Mouse (Mus musculus) lung, adult 2 months (tissue): Measurements from ENCODE around the gene Xrcc3. TPM values are rescaled to one million over a fixed set of nuclear protein-coding genes. Genes with fewer than 3 reads are reported as not detected.

Experiments used
- DNase-seq: peaks from one replicate; pipeline ENCODE4 v3.0.0; 2022
- H3K4me1 ChIP-seq: fragments of 200-500 bp; 2 replicates; pipeline ENCODE4 v1.6.1; 2011; ENCODE audit warnings: low read length; ENCODE audit not compliant: control insufficient read depth, insufficient read depth
- H3K4me3 ChIP-seq: fragments of 200-500 bp; replicated peaks from 2 replicates; pipeline ENCODE3; 2011; ENCODE audit warnings: low read depth, mild to moderate bottlenecking, control low read depth, low read length; ENCODE audit errors: extremely low read depth
- CTCF ChIP-seq: fragments of 200-500 bp; IDR thresholded peaks from 2 replicates; pipeline ENCODE4 v1.5.1; 2011; ENCODE audit warnings: mild to moderate bottlenecking, low read length, control low read depth; ENCODE audit not compliant: insufficient read depth
- POLR2A ChIP-seq: fragments of 200-500 bp; IDR thresholded peaks from 2 replicates; pipeline ENCODE4 v1.6.1; 2011; ENCODE audit warnings: low read depth, mild to moderate bottlenecking, control low read depth, low read length, borderline replicate concordance; ENCODE audit errors: extremely low read depth
- WGBS: fragments of 180-500 bp; shearing (Covaris S2); methylation state at CpG from one replicate; pipeline ENCODE4 v1.1.7; 2018; 5-methylcytosine and 5-hydroxymethylcytosine counted together
- polyA plus RNA-seq: library from polyadenylated mRNA; depleted of rRNA; stranded (reverse); fragments of >200 nt; gene quantifications from 2 replicates; pipeline ENCODE4 v1.2.3, GENCODE M21; 2012; rRNA removed

Gene Xrcc3
- 3.2 and 3.6 TPM in 2 replicates for polyA plus RNA-seq

DNA sequence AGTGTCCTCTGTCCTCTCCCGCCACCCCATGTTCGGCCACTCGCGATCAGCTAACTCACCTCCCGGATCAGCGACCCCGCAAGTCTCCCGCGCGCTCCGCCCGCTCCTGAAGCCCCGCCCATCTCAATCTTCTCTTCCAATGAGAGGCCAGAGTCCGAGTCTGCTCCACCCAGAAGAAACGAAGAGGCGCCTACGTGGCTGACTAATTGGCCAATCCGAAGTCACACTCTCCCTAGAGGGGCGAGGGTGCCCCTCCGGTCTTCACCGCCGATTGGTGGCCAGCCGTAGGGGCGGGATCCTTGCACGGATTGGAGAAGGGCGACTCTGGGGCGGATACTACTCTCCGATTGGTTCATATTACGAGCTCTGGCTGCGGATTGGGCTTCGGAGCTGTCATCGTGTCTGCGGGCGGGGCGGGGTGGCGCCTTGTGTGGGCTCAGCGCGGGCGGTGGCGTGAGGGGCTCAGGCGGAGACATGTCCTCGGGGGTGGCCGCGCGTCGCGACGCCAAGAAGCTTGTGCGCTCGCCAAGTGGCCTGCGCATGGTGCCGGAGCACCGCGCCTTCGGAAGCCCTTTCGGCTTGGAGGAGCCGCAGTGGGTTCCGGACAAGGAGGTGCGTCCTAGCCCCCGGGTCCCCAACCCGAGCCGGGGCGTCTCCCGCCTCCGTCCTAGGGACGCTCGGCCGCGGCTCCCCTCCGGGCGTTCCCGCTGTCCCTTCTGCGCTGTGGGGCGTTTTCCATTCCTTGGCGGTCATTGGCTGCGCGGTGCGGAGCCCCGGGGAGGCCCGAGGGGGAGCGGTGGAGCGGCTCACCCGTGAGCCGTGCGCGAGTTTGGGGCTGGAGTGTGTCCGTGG lies at the start of gene Xrcc3, which contains the start of gene Zfyve21:
TSS of gene Xrcc3 (minus strand) at position 108 of the 852 bp plus-strand sequence.
TSS of gene Zfyve21 (plus strand) at position 405 of the 852 bp plus-strand sequence.
- peak; percentile 93 for DNase-seq
- TF ChIP-seq CTCF (no peak), POLR2A (peak; percentile 91)
- Histone ChIP-seq H3K4me3 (peak within 1 kb of the TSS; percentile 72), H3K4me1 (peaks cover 16% of the 10 kb centered on the region)
- WGBS = under 1% methylated on average over 87 of the region's 87 CpGs

DNA sequence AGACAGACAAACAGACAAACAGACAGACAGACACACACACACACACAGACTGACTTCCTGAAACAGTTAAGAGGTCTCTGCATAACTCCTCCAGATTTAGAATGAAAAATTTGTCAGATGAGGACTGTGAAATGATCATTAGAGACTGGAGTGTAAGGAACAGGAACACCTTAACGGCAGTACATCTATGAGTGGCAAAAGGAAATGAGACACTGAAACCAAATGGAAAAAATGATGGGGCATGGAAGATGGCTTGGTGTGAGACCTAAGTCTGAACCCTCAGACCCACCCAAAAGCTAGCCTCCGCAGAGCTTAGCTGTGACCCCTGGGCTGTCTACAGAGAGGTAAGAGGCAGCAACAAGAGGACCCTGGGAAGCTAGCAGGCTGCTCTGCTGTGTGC lies 41.8 kb upstream of the Xrcc3 start:
- Histone ChIP-seq H3K4me1 (peaks cover 6% of the 10 kb centered on the region), H3K4me3 (no peak overlapping the region)
- no peak for TF ChIP-seq POLR2A
- TF ChIP-seq CTCF = no peak
- DNase-seq = no peak
- 87% methylated on average over 2 of the region's 2 CpGs for WGBS

DNA sequence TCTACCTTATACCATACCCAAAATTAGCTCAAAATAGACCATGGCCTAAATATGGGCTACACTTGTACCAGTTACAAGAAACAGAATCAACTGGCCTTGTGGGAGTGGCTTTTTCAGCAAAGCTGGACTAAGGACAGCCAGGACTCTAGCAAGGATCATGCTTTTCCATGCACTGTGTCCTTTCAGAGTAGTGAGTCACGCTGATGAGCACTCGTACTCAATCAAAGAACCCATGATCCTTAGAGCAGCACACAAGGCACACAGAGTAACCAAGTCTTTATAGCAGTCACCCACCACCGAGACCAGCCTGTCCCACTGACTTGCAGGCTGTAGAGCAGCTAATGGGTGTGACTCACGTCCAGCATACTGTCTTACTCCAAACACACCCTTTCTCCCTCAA lies 39.9 kb upstream of the Xrcc3 start:
- peaks cover 6% of the 10 kb centered on the region for H3K4me1 ChIP-seq
- no peak for DNase-seq
- TF ChIP-seq POLR2A (no peak), CTCF (no peak)
- 62% methylated on average over 4 of the region's 4 CpGs for WGBS
- no peak overlapping the region for H3K4me3 ChIP-seq

DNA sequence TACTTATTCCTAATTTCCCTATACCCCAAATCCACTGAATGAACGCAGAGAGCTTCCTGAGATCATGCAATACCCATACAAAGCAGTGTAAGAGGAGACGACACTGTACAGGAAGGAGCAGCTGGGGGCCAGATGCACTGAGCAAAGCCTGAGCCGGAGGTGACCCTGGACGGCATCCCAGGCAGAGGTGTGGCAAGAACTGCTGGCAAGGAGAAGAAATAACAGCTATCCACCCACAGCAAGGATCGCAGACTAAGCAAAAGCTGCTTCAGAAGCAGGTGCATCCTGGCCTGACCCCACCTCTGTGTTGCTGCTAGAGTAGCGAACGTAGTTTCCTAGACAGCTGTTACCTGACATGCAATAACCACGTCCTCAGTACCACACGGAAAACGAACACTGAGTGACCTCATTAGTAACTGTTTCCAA lies 39.4 kb upstream of the Xrcc3 start:
- peaks cover 8% of the 10 kb centered on the region for H3K4me1 ChIP-seq
- DNase-seq = no peak
- H3K4me3 ChIP-seq = no peak overlapping the region
- WGBS = 27% methylated on average over 10 of the region's 10 CpGs
- no peak for TF ChIP-seq CTCF
- TF ChIP-seq POLR2A = no peak

DNA sequence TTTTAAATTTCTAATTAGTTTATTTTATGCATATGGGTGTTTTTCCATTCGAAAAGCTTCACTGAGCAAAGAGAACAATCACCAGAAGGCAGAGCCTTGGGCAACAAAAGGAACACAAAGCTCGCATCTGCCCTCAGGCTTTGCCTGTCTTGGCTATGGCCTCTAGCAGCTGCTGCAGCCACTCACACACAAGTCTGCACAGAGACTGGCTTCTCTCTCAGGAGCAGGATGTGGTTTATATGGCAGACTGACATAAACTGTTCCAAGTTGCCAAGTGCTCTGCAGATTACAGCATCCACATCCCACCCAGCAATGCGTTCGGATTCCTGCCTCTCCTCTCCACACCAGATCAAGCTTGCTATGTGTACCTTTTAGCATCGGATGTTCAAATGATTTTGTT lies 38.1 kb upstream of the Xrcc3 start:
- no peak for TF ChIP-seq CTCF
- H3K4me3 ChIP-seq = no peak overlapping the region
- 68% methylated on average over 5 of the region's 5 CpGs for WGBS
- DNase-seq = no peak
- H3K4me1 ChIP-seq = peaks cover 8% of the 10 kb centered on the region

DNA sequence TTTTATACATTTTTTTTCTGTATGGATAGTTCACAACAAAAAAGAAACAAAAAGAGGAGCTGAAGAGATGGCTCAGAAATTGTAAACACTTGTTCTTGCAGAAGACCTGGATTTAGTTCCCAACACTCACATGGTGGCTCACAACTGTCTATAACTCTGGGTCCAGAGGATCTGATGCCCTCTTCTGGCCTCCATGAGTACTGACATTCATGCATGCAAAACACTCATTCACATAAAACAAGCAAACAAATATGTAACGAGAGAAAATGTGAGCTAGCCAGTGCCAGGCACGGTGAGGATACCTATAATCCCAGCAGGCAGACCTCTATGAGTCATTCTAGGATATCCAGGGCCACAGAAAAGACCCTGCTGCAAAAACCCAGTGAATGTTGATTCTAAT lies 37.6 kb upstream of the Xrcc3 start:
- WGBS = 58% methylated on average over 2 of the region's 2 CpGs
- TF ChIP-seq POLR2A = no peak
- no peak for TF ChIP-seq CTCF
- peaks cover 8% of the 10 kb centered on the region for H3K4me1 ChIP-seq
- H3K4me3 ChIP-seq = no peak overlapping the region
- no peak for DNase-seq

DNA sequence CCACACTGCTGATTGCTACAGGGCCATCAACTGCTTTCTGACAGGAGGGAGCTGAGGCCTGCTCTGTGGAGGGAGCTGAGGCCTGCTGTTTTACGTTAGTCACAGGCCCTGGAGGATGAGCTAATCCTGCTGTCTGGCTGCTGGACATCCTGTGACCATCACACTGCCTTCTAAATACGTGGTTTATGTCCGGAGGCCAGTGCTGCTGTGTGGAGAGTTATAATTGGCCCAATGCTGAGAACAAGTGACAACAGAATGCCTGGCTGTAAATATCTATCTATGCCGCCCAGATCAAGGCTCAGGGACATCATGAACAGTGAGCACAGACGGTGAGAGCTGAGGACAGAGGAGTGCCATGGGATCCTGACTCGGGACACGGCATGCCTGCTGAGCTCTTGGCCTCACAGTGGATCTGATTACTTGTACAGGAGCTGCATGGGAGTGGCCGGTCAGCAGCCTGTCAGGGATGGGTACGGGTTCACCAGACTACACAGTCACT lies 34.7 kb upstream of the Xrcc3 start:
- Histone ChIP-seq H3K4me3 (no peak overlapping the region), H3K4me1 (peaks cover 5% of the 10 kb centered on the region)
- TF ChIP-seq POLR2A (no peak), CTCF (no peak)
- WGBS = 72% methylated on average over 9 of the region's 9 CpGs
- no peak for DNase-seq

DNA sequence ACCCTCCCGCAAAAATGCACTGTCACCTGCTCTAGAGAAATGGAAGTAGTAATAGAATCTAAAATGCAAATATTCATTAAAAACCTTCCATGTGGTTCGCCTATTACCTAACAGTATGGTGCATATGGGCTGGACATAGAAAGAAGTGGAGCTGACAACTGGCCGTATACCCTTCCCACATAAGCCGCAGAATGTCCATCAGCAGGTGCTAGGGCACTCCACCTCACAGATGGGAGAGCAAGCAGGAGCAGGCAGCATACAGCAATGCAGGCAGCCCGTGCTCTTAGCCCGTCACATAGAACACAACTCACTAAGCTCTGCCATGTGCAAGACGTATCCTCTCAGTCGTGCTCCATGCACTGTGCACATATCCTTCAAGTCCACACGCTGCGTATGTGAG lies 33.1 kb upstream of the Xrcc3 start:
- whole genome bisulfite sequencing = 85% methylated on average over 10 of the region's 10 CpGs

DNA sequence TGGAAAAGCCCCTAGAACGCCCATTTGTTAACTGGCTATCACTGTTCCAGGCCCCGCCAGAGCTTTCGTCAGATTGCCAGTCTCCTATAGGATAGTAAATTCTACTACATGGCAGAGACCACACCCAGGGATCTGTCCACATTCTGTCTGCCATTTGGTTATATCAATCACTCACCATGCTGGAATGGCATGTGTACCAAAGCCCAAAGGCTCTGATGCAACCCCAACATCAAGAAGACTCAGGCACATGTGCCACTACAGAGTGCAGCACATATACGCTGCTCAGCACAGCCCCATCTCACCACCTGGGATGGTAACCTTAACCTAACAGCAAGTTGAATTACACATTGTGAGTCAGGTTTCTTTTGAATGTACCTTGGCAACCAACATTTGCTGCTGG lies 32.3 kb upstream of the Xrcc3 start:
- Histone ChIP-seq H3K4me1 (0 out of 2 replicates have a peak, but pooled peaks cover 2% of the 10 kb centered on the region), H3K4me3 (no peak overlapping the region)
- no peak for TF ChIP-seq POLR2A
- no peak for TF ChIP-seq CTCF
- 93% methylated on average over 4 of the region's 4 CpGs for WGBS
- no peak for DNase-seq

More for the DNA sequence above, 33.1 kb upstream of the Xrcc3 start:
- Histone ChIP-seq H3K4me1 (0 out of 2 replicates have a peak, but pooled peaks cover 2% of the 10 kb centered on the region), H3K4me3 (no peak overlapping the region)
- TF ChIP-seq CTCF = no peak
- TF ChIP-seq POLR2A = no peak
- DNase-seq = no peak

DNA sequence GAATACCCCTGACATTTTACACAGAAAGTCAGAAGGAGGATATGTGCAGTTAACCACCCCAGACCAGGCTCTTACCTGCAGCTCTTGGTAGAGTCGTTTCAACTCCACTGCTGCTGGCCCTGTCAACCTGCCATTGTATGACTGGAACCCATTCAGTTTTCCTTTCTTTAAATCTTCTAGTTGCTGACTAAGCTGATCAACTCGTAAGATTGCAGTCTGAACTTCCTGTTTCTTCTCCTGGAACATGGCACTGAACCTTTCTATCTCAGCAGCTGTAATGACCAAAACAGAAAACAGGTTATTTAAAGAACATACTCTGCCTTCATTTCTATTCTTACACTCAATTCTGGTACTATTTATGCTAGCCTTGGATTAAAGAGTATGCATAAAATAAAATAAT lies 29.8 kb upstream of the Xrcc3 start:
- TF ChIP-seq CTCF (no peak), POLR2A (no peak)
- no peak for DNase-seq
- WGBS = 30% methylated on average over 2 of the region's 2 CpGs

More for the DNA sequence above, 29.8 kb upstream of the Xrcc3 start:
- Histone ChIP-seq H3K4me1 (0 out of 2 replicates have a peak, but pooled peaks cover 2% of the 10 kb centered on the region), H3K4me3 (no peak overlapping the region)
